Mouse (Mus musculus): ENCODE data around the gene Ypel3. TPM values are rescaled to one million over a fixed set of nuclear protein-coding genes. Genes with fewer than 3 reads are reported as not detected.
"Not testable (repeated sequence)": the region's sequence is repeated elsewhere in the genome, so short reads cannot be mapped to it uniquely, and the experiment has no call there.

The Ypel3 gene
- total RNA-seq, 1 experiment from 2014 or later = 139 TPM

- ATAC-seq (replicated peaks; ENCODE audit: insufficient number of reproducible peaks, low FRiP score, low TSS enrichment, poor library complexity, severe bottlenecking) = no peak
These were observed 15.2 kb upstream of the Ypel3 start for GRCm38 (mm10) chr7:126761529-126762067.

GRCm38 (mm10) chr7:126762471-126763008, 14.2 kb upstream of the Ypel3 start:
- ATAC-seq (replicated peaks; ENCODE audit: insufficient number of reproducible peaks, low FRiP score, low TSS enrichment, poor library complexity, severe bottlenecking) = no peak

- ATAC-seq (replicated peaks; ENCODE audit: insufficient number of reproducible peaks, low FRiP score, low TSS enrichment, poor library complexity, severe bottlenecking) = no peak
These were observed 11.2 kb upstream of the Ypel3 start for GRCm38 (mm10) chr7:126765540-126765939.

- ATAC-seq (replicated peaks; ENCODE audit: insufficient number of reproducible peaks, low FRiP score, low TSS enrichment, poor library complexity, severe bottlenecking) = no peak
These were observed 10.6 kb upstream of the Ypel3 start, which contains the start of gene Gdpd3 for GRCm38 (mm10) chr7:126766201-126766600. TSS of gene Gdpd3 (plus strand) at chr7:126766334.

GRCm38 (mm10) chr7:126767001-126767400, 9.8 kb upstream of the Ypel3 start:
- ATAC-seq (replicated peaks; ENCODE audit: insufficient number of reproducible peaks, low FRiP score, low TSS enrichment, poor library complexity, severe bottlenecking) = no peak

GRCm38 (mm10) chr7:126770784-126771183, 6.0 kb upstream of the Ypel3 start:
- ATAC-seq (replicated peaks; ENCODE audit: insufficient number of reproducible peaks, low FRiP score, low TSS enrichment, poor library complexity, severe bottlenecking) = peak; percentile 90

- no peak for ATAC-seq (replicated peaks; ENCODE audit: insufficient number of reproducible peaks, low FRiP score, low TSS enrichment, poor library complexity, severe bottlenecking)
These were observed 3.4 kb upstream of the Ypel3 start for GRCm38 (mm10) chr7:126773351-126773750.

GRCm38 (mm10) chr7:126774463-126774862, 2.3 kb upstream of the Ypel3 start:
- ATAC-seq (replicated peaks; ENCODE audit: insufficient number of reproducible peaks, low FRiP score, low TSS enrichment, poor library complexity, severe bottlenecking) = no peak

- no peak for ATAC-seq (replicated peaks; ENCODE audit: insufficient number of reproducible peaks, low FRiP score, low TSS enrichment, poor library complexity, severe bottlenecking)
These were observed 1.4 kb upstream of the Ypel3 start for GRCm38 (mm10) chr7:126775185-126775977.

- no peak for ATAC-seq (replicated peaks; ENCODE audit: insufficient number of reproducible peaks, low FRiP score, low TSS enrichment, poor library complexity, severe bottlenecking)
These were observed 849 bp upstream of the Ypel3 start for GRCm38 (mm10) chr7:126775978-126776234.

- no peak for ATAC-seq (replicated peaks; ENCODE audit: insufficient number of reproducible peaks, low FRiP score, low TSS enrichment, poor library complexity, severe bottlenecking)
These were observed 721 bp downstream of the Ypel3 start for GRCm38 (mm10) chr7:126777476-126777875.

GRCm38 (mm10) chr7:126778147-126778546, 1.4 kb downstream of the Ypel3 start:
- ATAC-seq (replicated peaks; ENCODE audit: insufficient number of reproducible peaks, low FRiP score, low TSS enrichment, poor library complexity, severe bottlenecking) = no peak

- ATAC-seq (replicated peaks; ENCODE audit: insufficient number of reproducible peaks, low FRiP score, low TSS enrichment, poor library complexity, severe bottlenecking) = not testable (repeated sequence)
These were observed 2.3 kb downstream of the Ypel3 start for GRCm38 (mm10) chr7:126779101-126779500.

GRCm38 (mm10) chr7:126779983-126780970, 3.5 kb downstream of the Ypel3 start:
- peak; percentile 59 for ATAC-seq (replicated peaks; ENCODE audit: insufficient number of reproducible peaks, low FRiP score, low TSS enrichment, poor library complexity, severe bottlenecking)

GRCm38 (mm10) chr7:126780971-126781635, 4.3 kb downstream of the Ypel3 start, which contains the start of gene Tbx6:
TSS of gene Tbx6 (plus strand) at chr7:126781483.
- ATAC-seq (replicated peaks; ENCODE audit: insufficient number of reproducible peaks, low FRiP score, low TSS enrichment, poor library complexity, severe bottlenecking) = no peak

GRCm38 (mm10) chr7:126781661-126782370, 5.1 kb downstream of the Ypel3 start:
- no peak for ATAC-seq (replicated peaks; ENCODE audit: insufficient number of reproducible peaks, low FRiP score, low TSS enrichment, poor library complexity, severe bottlenecking)

- no peak for ATAC-seq (replicated peaks; ENCODE audit: insufficient number of reproducible peaks, low FRiP score, low TSS enrichment, poor library complexity, severe bottlenecking)
These were observed 5.9 kb downstream of the Ypel3 start for GRCm38 (mm10) chr7:126782693-126783092.

GRCm38 (mm10) chr7:126784469-126784868, 7.7 kb downstream of the Ypel3 start:
- no peak for ATAC-seq (replicated peaks; ENCODE audit: insufficient number of reproducible peaks, low FRiP score, low TSS enrichment, poor library complexity, severe bottlenecking)

Data from monocyte, adult 5-6 weeks (primary cell).